31 mouse cellular contexts compared by ENCODE assay signal in genomic region chr13:90167044-90167443, GRCm38 (mm10).
"Had no signal": no experiment of that assay in that cellular context is flagged by ENCODE, and none has a peak within 500 bp of the region (broad histone marks: within the 10 kb centered on the region; RNA-seq: fewer than 3 reads in every experiment).

No protein-coding gene starts in this region.

- H3K27ac ChIP-seq: left cerebral cortex, adult 2 months; limb, embryonic 10.5 days; limb, embryonic 12.5 days; limb, embryonic 13.5 days; limb, embryonic 15.5 days; liver, embryonic 12.5 days; liver, embryonic 13.5 days; liver, embryonic 14.5 days; liver, embryonic 15.5 days; lung, embryonic 15.5 days; macrophage; midbrain, embryonic 10.5 days; midbrain, embryonic 12.5 days; midbrain, embryonic 13.5 days; midbrain, embryonic 15.5 days had no signal

- H3K4me1 ChIP-seq: limb, embryonic 15.5 days; liver, embryonic 12.5 days; liver, embryonic 13.5 days; liver, embryonic 15.5 days; lung, embryonic 15.5 days; megakaryocyte, embryonic 14.5 days; midbrain, embryonic 12.5 days; midbrain, embryonic 13.5 days; midbrain, embryonic 15.5 days had no signal

- H3K27me3 ChIP-seq: limb, embryonic 12.5 days; limb, embryonic 13.5 days; limb, embryonic 15.5 days; liver, embryonic 12.5 days; liver, embryonic 13.5 days; liver, embryonic 15.5 days; lung, embryonic 15.5 days; megakaryocyte, embryonic 14.5 days; midbrain, embryonic 12.5 days; midbrain, embryonic 13.5 days; midbrain, embryonic 15.5 days had no signal

- H3K4me2 ChIP-seq: limb, embryonic 12.5 days; limb, embryonic 13.5 days; limb, embryonic 15.5 days; liver, embryonic 11.5 days; liver, embryonic 12.5 days; liver, embryonic 13.5 days; liver, embryonic 15.5 days; lung, embryonic 14.5 days; lung, embryonic 15.5 days; midbrain, embryonic 12.5 days; midbrain, embryonic 13.5 days; midbrain, embryonic 15.5 days had no signal

- H3K9me3 ChIP-seq: limb, embryonic 10.5 days; limb, embryonic 12.5 days; limb, embryonic 13.5 days; limb, embryonic 15.5 days; liver, embryonic 12.5 days; liver, embryonic 13.5 days; liver, embryonic 15.5 days; lung, embryonic 15.5 days; megakaryocyte, embryonic 14.5 days; midbrain, embryonic 10.5 days; midbrain, embryonic 12.5 days; midbrain, embryonic 13.5 days; midbrain, embryonic 15.5 days had no signal

- H3K4me3 ChIP-seq: left cerebral cortex, adult 2 months; limb, embryonic 10.5 days; limb, embryonic 12.5 days; limb, embryonic 13.5 days; limb, embryonic 15.5 days; liver, embryonic 12.5 days; liver, embryonic 13.5 days; liver, embryonic 15.5 days; lung, embryonic 15.5 days; megakaryocyte, embryonic 14.5 days; midbrain, embryonic 10.5 days; midbrain, embryonic 12.5 days; midbrain, embryonic 13.5 days; midbrain, embryonic 15.5 days; myocyte had no signal

- H3K36me3 ChIP-seq: limb, embryonic 10.5 days; limb, embryonic 12.5 days; limb, embryonic 13.5 days; limb, embryonic 15.5 days; liver, embryonic 12.5 days; liver, embryonic 13.5 days; liver, embryonic 15.5 days; lung, embryonic 15.5 days; midbrain, embryonic 10.5 days; midbrain, embryonic 12.5 days; midbrain, embryonic 13.5 days; midbrain, embryonic 15.5 days had no signal

- DNase-seq: left cerebral cortex, postnatal 4 days; liver; liver, embryonic 13.5 days; liver, postnatal 0 days; lung, adult 18-20 months; lung, adult 2 months; lung, embryonic 14.5 days; lung, postnatal 10 days; lung, postnatal 14 days; lung, postnatal 36 days; lung, postnatal 4 days; midbrain, embryonic 14.5 days had no signal

- ATAC-seq: liver, embryonic 12.5 days; liver, postnatal 0 days; lung, postnatal 0 days; midbrain, embryonic 13.5 days; midbrain, embryonic 15.5 days; midbrain, embryonic 16.5 days had no signal

- H3K9ac ChIP-seq: limb, embryonic 12.5 days; limb, embryonic 13.5 days; limb, embryonic 15.5 days; liver, embryonic 12.5 days; liver, embryonic 13.5 days; liver, embryonic 14.5 days; liver, embryonic 15.5 days; liver, postnatal 0 days; lung, embryonic 14.5 days; lung, embryonic 15.5 days; midbrain, embryonic 12.5 days; midbrain, embryonic 13.5 days; midbrain, embryonic 15.5 days had no signal
